Mouse (Mus musculus): ENCODE data around the gene Clp1.

GRCm38 (mm10) chr2:84720718-84721117, 6.4 kb downstream of the Clp1 start:
- TF ChIP-seq CTCF (IDR thresholded peaks at IDR 0.05; ENCODE audit: low read depth, low read length), result no peak
- TF ChIP-seq POLR2A (IDR thresholded peaks at IDR 0.05; ENCODE audit: extremely low read depth, insufficient read depth, low read length), result no peak

All from liver, adult 2 months (tissue).